Mouse (Mus musculus) G1E (cell line): ENCODE measurements around the gene BC035947.

Experiments used
- CTCF ChIP-seq: IDR thresholded peaks from 2 replicates; pipeline ENCODE4 v1.5.1; 2012; ENCODE audit warnings: low read depth, low read length, inconsistent platforms, mixed read lengths
- GATA2 ChIP-seq: IDR thresholded peaks from 2 replicates; pipeline ENCODE4 v1.6.1; 2012; ENCODE audit warnings: low read depth, low read length, inconsistent platforms, borderline replicate concordance
- TAL1 ChIP-seq: conservative IDR thresholded peaks from 2 replicates; pipeline ENCODE4 v1.6.1; 2012; ENCODE audit warnings: low read depth, low read length, inconsistent platforms, mixed read lengths

DNA sequence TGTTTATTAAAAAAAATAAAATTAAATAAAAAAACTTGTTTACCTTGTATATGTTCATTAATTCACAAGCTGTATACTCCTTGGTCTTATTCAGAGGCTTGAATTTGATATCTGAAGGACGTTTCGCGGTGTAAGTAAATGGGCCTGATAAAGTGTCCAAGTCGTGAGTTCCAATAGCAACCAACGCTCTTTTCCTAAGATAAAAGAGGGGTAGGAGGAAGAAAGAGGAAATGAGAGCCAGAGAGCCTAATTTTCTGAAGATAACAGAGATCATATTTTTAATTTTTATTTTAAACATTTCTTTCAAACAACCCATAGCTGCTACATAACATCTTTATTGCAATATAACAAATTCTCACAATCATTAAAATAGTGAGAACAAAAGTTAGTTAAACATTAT lies 39.5 kb downstream of the BC035947 start:
- TF ChIP-seq CTCF (no peak), TAL1 (no peak), GATA2 (no peak)
